Mouse (Mus musculus): ENCODE measurements around the gene Rad51. TPM values are rescaled to one million over a fixed set of nuclear protein-coding genes. Genes with fewer than 3 reads are reported as not detected.

Gene Rad51
- polyA plus RNA-seq, 1 experiment = 22.1 TPM

DNA sequence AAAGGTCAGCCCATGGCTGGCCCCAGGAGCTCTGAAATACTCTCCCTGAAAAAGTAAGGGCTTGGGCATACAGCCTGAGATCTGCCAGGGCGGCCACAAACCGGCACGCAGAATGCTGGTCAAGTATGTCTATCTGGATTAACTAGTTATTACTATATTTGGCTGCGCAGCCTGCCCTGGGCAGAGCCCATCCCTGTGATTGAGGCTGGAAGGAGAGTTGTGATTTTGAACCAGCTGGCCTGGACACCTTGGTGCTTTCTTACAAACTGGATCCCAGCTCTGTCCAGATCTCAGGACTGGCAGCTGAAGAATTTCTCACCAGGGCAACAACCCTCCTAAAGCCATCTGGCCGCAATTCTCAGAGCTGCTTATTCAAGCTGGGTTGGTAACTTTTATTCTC, 81.5 kb downstream of the Rad51 start:
- TF ChIP-seq POLR2A (IDR thresholded peaks at IDR 0.05; ENCODE audit: control insufficient read depth, extremely low read depth, insufficient read depth, low read length, poor library complexity) (no peak), CTCF (IDR thresholded peaks at IDR 0.05; ENCODE audit: borderline replicate concordance, control insufficient read depth, extremely low read depth, insufficient read depth, low read length, poor library complexity) (no peak)
- no peaks in the 10 kb centered on the region for H3K36me3 ChIP-seq (ENCODE audit: control insufficient read depth, insufficient read depth, low read length)
- peaks cover 4% of the 10 kb centered on the region for H3K4me1 ChIP-seq (replicated peaks; ENCODE audit: control insufficient read depth, insufficient read depth, low read length)
- H3K27ac ChIP-seq (ENCODE audit: control insufficient read depth, insufficient read depth, low read length) = no peak overlapping the region
- no peaks in the 10 kb centered on the region for H3K27me3 ChIP-seq (ENCODE audit: control insufficient read depth, insufficient read depth, low read length)
- no peak overlapping the region for H3K4me3 ChIP-seq (ENCODE audit: control insufficient read depth, insufficient read depth, low read length)
- WGBS = 97% methylated on average over 5 of the region's 5 CpGs
- DNase-seq = no peak

DNA sequence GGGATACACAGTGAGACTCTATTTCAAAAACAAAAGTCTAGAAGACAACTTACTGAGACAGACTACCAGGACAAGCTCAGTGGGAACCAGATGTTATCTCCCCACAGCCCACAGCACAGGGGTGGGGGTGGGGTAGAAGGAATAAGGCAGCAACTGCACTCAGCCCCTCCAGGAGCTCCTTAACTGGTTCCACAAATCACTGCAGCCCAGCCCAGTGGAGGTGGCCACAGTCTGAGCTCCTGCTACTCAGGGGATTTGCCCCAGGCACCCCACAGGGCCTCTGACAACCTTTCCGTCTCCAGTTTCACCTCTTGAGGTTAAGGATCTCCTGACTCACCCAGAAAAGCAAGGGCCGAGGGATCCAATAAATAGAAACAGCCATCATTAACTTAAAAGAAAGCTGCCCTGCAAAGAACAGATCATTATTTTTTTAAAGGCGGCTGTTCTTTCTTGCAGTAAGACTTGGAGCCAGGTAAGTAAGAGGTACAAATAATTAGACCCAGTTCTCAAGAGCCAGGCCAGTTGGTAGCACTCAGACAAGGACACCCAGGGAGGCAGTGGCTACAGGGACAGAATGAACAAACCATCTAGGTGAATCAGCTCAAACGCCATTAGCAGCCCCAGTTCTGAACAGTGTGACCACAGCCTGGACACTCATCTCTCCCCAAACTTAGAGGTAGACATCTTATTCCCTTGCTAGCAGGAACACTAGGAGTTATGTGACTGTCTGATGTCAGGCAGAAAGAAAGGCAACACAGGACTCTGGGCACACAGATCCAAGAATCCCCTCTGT, 83.9 kb downstream of the Rad51 start:
- H3K4me3 ChIP-seq (ENCODE audit: control insufficient read depth, insufficient read depth, low read length) = no peak overlapping the region
- TF ChIP-seq POLR2A (IDR thresholded peaks at IDR 0.05; ENCODE audit: control insufficient read depth, extremely low read depth, insufficient read depth, low read length, poor library complexity) (no peak), CTCF (IDR thresholded peaks at IDR 0.05; ENCODE audit: borderline replicate concordance, control insufficient read depth, extremely low read depth, insufficient read depth, low read length, poor library complexity) (no peak)
- H3K36me3 ChIP-seq (ENCODE audit: control insufficient read depth, insufficient read depth, low read length) = no peaks in the 10 kb centered on the region
- H3K4me1 ChIP-seq (replicated peaks; ENCODE audit: control insufficient read depth, insufficient read depth, low read length) = peaks cover 3% of the 10 kb centered on the region
- no peak for DNase-seq
- WGBS = 87% methylated on average over 4 of the region's 4 CpGs
- no peaks in the 10 kb centered on the region for H3K27me3 ChIP-seq (ENCODE audit: control insufficient read depth, insufficient read depth, low read length)
- no peak overlapping the region for H3K27ac ChIP-seq (ENCODE audit: control insufficient read depth, insufficient read depth, low read length)

Other genes with a start within 250 kb of the Rad51 start
- 38.7 and 40.0 TPM in 2 replicates for gene Bahd1, start 212.4 kb upstream of the Rad51 start, polyA plus RNA-seq (2012; rRNA removed)
- gene Chst14, start 186.3 kb upstream of the Rad51 start, polyA plus RNA-seq (2012; rRNA removed) = 9.0 and 10.3 TPM in 2 replicates
- gene Ccdc32, start 83.4 kb upstream of the Rad51 start, polyA plus RNA-seq (2012; rRNA removed) = 6.1 and 7.1 TPM in 2 replicates
- 7.8 and 10.4 TPM in 2 replicates for gene Rpusd2, start 78.0 kb upstream of the Rad51 start, polyA plus RNA-seq (2012; rRNA removed)
- gene Knl1, start 65.7 kb upstream of the Rad51 start, polyA plus RNA-seq (2012; rRNA removed) = 3.8 and 4.8 TPM in 2 replicates
- gene Rmdn3, start 44.2 kb downstream of the Rad51 start, polyA plus RNA-seq (2012; rRNA removed) = 19.3 and 21.6 TPM in 2 replicates
- 12.5 and 16.3 TPM in 2 replicates for gene Gchfr, start 55.0 kb downstream of the Rad51 start, polyA plus RNA-seq (2012; rRNA removed)
- gene Gm14137, start 61.7 kb downstream of the Rad51 start, polyA plus RNA-seq (2012; rRNA removed) = 0.70 and 1.1 TPM in 2 replicates
- gene Zfyve19, start 95.8 kb downstream of the Rad51 start, polyA plus RNA-seq (2012; rRNA removed) = 56.2 and 60.9 TPM in 2 replicates
- 6.4 and 7.1 TPM in 2 replicates for gene Dnajc17, start 96.0 kb downstream of the Rad51 start, polyA plus RNA-seq (2012; rRNA removed)
- 0.42 and 0.92 TPM in 2 replicates for gene Ppp1r14d, start 117.1 kb downstream of the Rad51 start, polyA plus RNA-seq (2012; rRNA removed)
- 21.2 and 22.0 TPM in 2 replicates for gene Spint1, start 124.6 kb downstream of the Rad51 start, polyA plus RNA-seq (2012; rRNA removed)
- 2.6 and 3.5 TPM in 2 replicates for gene Rhov, start 158.5 kb downstream of the Rad51 start, polyA plus RNA-seq (2012; rRNA removed)
- gene Vps18, start 175.9 kb downstream of the Rad51 start, polyA plus RNA-seq (2012; rRNA removed) = 28.4 and 30.5 TPM in 2 replicates
- 17.6 and 18.9 TPM in 2 replicates for gene Dll4, start 213.0 kb downstream of the Rad51 start, polyA plus RNA-seq (2012; rRNA removed)
- 1.1 TPM in 2 replicates for gene Chac1, start 238.4 kb downstream of the Rad51 start, polyA plus RNA-seq (2012; rRNA removed)

All from thymus, adult 2 months (tissue).